Mouse (Mus musculus) activated CD4-positive, CD25-positive, alpha-beta regulatory T cell, adult 4 months (primary cell): ENCODE data around the gene Lama4. TPM values are rescaled to one million over a fixed set of nuclear protein-coding genes. Genes with fewer than 3 reads are reported as not detected.

ENCODE experiments used
- ATAC-seq: one replicate; pipeline ENCODE4 v1.8.0; 2017
- polyA plus RNA-seq, 2 experiments: library from polyadenylated mRNA; unstranded; fragments of 100-300 nt; shearing (Covaris generic); gene quantifications; one replicate each; pipeline ENCODE4 v1.2.1; 2017

Gene Lama4
- under 1 TPM in 1 of 2 experiments, not detected in 1; 0.20 TPM for polyA plus RNA-seq

GRCm38 (mm10) chr10:38965075-38965781, at the start of gene Lama4:
Gene Lama4, plus strand, starts transcription at chr10:38965515.
- ATAC-seq = no peak

DNA sequence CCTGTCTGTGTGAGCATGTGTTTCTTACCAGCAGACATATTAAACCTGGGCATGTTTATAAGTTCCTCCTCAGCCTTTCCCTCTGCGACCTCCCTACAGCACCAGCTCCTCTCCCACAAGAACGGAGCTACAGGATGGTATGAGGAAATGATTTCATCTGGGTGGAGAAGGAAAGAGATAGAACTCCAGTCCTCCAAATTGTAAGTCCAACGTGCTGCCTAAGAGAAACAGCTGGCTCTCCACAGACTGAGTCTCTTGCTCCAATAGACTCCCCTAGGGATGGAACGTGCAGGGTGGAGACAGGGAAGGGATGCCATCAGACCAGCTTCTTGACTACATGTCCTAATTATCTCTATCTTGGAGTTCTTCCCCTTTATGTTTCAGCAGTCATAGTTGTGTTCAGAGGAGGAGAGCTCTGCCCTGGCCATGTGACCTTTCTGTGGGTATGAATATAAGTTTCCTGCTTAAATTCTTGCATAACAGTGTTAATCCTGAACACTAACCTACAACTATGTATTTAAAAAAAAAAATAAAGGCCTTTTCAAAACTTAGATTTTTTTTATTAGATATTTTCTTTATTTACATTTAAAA, 49.2 kb upstream of the Lama4 start:
- ATAC-seq = no peak

GRCm38 (mm10) chr10:38928940-38929697, 36.2 kb upstream of the Lama4 start:
- no peak for ATAC-seq

GRCm38 (mm10) chr10:38944701-38945100, 20.6 kb upstream of the Lama4 start:
- ATAC-seq = no peak

DNA sequence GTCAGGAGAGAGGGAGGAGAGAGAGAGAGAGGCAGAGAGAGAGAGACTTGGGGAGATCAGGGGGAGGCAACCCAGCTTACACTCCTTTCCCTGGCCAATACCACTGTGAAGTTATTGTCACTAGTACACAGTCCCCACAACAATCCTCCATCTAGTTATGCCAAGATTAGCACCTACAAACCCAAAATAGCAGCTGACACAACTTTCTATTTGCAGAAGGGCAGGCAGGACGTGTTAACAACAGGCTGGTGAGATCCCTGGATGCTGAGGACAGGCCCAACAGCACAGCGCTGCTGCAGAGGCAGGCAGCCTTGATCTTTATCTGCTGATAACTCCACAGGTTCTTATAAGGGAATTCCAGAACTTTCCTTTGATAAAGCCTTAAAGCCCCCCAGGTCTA, 3.4 kb upstream of the Lama4 start:
- ATAC-seq = no peak

- ATAC-seq = no peak
These were observed 618 bp upstream of the Lama4 start for GRCm38 (mm10) chr10:38964719-38965074.

DNA sequence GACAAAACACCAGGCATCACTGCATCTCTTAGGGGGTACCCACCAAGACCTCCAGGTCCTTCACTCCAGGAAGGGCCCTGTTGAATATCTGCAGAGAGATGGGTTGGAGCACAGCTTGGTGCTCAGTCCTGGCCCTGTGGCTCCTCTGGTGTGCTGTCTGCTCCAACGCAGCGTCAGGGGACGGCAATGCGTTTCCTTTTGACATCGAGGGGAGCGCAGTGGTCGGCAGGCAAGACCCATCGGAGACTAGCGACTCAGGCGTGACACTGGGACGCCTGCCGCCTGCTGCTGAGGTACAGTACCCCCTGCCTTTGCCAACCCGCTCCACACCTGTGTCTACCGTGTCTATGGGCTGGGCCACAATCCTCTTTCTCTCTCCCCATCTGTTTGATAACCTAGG, 542 bp downstream of the Lama4 start:
- ATAC-seq = no peak

- no peak for ATAC-seq
These were observed 1.3 kb downstream of the Lama4 start for GRCm38 (mm10) chr10:38966646-38967045.

DNA sequence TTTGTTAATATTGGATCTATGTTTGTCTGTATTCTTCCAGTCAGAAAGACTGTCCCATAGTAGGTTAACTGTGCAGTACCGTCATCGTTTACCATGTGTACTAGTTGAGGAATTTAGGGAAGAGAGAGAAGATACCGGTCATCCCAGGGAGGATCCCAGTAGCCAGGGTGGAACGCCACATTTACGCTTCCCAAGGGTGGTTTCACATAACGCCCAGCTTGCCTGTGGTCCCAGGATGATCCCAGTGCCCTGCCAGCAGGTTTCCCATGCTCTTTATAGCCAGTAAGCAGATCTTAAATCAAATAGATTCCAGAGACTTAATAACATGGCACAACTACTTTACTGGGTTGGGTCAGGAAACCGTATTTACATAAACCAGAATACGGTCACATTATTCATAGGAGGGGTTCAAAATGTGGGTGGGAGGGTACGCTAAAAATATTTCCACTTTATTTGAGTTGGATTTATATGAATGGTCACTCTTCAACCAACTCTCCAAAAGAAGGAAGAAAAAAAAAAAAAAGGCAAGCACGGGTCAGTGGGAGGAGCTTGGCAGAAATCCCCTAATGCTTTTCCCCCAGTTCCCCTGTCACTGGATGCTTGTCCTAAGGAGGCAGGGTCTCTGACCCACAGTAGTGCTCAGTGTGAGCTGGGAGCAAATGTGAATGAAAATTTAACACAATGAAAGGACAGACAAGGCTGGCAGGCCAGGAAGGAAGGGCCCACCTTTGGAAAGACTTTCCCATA, 3.2 kb downstream of the Lama4 start:
- no peak for ATAC-seq

DNA sequence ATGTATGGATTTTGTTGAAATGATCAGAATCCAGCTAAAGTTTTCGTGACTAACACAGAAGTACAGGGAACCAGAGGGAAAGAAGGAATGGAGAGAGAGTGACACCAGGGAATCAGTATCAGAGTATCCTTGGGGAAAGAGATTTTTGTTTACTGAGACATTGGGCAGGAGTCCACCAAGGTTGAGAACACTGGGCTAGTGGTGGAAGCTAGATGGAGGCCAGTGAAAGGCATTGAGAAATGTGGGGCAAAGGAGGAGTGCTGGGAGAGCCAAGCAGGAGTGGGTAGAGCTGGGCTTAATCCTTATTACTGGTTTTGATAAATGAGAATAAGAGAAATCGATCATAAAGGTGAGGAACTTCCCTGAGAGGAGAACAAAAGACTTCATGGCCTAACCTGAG, 4.2 kb downstream of the Lama4 start:
- ATAC-seq = no peak

DNA sequence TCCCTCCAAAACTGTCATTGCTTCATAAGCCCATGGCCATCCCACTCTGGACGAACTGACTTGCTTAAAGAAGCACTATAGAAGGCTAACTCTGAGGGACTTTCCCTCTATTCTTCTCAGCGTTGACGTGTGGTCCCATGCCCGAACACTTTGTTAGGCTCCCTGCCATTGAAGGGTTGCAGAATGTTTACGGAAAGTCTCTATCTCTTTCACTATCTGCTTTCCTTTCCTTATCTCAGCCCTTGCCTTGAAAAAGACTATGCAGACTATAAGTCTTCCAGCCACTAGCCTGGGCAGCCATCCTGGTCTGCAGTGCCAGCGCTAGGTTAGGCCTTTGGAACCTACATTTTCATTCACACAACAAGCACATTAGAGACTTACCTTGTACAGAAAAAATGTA, 4.7 kb downstream of the Lama4 start:
- no peak for ATAC-seq

DNA sequence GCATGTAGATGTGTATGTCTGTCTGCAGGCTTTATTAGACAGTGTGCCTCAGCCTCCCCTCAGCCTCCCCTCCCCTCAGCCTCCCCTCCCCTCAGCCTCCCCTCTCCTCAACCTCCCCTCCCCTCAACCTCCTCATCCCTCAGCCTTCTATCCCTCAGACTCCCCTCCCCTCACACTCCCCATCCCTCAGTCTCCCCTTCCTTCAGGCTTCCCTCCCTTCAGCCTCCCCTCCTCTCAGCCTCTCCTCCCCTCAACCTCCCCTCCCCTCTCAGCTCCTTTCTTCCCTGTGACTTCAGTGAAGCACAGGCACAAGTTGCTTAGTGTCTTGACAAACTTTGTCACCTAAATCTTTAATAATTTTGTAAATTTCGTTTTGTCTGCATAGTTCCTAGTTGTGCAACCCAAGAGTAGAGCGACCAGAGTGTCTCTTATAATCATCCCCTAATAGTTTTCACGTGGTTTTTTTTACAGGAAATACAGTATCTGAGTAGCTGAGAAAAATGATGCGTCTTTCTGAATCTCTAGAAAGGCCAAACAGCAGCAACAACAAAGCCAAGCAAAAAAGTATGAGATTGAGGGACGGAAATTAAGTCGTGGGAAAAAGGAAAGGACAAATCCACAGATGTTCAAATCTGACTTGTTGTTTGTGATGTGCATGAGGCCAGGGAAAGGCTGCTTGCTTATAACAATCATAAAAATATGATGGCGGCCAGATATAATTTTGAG, 7.1 kb downstream of the Lama4 start:
- ATAC-seq = no peak

DNA sequence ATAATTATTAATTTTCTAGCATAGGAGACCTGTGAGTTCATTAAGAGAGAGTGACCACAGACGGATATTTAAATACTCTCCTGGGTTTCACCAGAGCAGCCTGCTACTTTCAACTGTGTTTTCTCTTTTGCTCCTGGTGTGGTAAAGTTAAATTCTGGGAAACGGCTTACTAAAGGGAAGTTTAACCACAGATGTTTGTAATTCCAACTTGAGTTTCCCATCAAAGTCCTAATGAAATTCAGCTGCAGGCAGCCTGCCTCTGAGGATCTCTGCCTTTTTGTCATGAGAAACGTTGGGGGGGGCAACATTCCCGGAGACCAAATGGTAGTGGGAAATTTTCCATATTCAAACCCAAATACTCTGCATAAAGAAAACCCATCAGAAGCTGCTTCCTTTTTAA, 7.7 kb downstream of the Lama4 start:
- no peak for ATAC-seq

DNA sequence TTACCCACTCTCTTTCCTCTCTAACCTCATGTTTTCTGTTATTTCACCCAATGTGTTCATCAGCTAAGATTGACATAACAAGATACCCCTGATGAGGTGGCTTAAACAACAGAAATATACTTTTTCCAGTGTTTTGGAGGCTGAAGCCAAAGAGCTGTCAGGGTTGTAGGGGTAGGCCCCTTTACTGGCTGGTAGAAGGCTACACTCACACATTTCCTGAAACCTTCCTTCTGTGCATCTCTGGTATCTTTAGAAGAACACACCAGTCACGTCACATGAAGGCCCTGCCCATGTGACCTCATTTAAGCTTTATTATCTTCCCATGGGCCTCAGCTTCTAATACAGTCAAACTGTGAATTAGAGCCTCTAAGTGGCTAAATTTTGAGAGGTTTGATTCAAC, 12.9 kb downstream of the Lama4 start:
- ATAC-seq = no peak

- ATAC-seq = no peak
These were observed 14.4 kb downstream of the Lama4 start for GRCm38 (mm10) chr10:38979699-38980098.

- ATAC-seq = no peak
These were observed 15.7 kb downstream of the Lama4 start for GRCm38 (mm10) chr10:38980980-38981379.

GRCm38 (mm10) chr10:38984358-38985075, 19.2 kb downstream of the Lama4 start:
- no peak for ATAC-seq

- no peak for ATAC-seq
These were observed 20.7 kb downstream of the Lama4 start for GRCm38 (mm10) chr10:38986053-38986452.

DNA sequence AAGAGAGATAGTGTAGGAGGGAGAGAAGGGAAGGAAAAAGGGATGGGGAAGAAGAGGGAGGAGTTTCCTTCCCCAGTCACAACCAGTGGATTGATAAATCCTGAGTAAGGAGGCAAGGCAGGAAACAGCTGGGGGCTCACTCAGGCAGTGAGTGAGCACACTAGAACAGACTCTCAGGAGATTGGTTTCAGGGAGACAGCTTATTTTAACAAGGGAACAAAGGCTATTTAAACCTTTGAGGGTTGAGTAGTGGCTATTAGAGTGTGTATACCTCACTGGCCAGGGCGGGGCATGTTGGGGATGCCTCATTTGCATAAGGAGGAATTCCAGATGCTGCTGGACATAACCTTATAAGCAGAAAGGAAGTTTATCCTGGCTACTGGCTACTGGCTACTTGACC, 27.5 kb downstream of the Lama4 start:
- no peak for ATAC-seq

DNA sequence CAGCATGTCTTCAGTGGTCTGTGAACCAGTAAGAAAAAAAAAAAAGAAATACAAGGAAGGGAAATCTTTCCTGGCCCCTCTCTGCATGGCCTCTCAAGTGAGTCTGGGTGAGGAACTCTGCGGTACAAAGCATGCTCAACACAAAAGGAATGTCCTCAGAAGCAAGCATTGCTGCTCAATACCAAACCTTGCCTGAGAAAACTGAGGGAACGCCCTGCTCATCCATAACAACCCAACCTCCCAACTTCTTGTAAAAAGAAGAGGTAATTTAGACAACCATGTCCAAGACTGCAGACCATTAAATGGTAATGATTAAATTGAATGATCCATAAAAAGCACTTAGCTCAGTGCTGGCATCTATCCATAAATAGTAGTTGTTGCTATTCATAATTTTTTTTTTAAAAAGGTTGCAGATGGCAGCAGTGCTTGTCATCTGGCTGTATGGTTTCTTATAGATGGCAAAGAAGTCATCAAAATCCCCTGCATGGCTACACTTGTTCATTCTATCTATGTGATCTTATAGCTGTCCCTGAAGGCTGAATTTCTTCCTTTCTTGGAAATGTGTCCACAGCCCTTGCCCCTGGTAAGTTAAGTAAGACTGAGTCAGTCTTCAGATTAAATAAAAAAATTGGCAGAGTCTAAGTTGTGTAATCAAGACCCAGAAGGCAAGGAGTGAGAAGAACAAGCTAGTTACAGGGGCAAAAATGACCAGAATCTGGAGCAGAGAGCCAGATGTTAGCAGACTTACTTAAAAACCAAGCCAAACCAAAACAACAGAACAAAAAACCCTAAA, 28.5 kb downstream of the Lama4 start:
- ATAC-seq = no peak
